Mouse (Mus musculus) heart, embryonic 10.5 days (tissue): ENCODE measurements around the gene Nrip2. TPM values are rescaled to one million over a fixed set of nuclear protein-coding genes. Genes with fewer than 3 reads are reported as not detected.
A peak's percentile ranks its signal among the peaks of the same experiment; 100 is the strongest.

Source experiments
- DNase-seq: peaks from one replicate; pipeline ENCODE4 v3.0.0-alpha.2; 2017; ENCODE audit warnings: low spot score
- H3K27ac ChIP-seq: fragments of 300-500 bp; sonication (generic); 2 replicates; pipeline ENCODE4 v1.5.1; 2016; ENCODE audit warnings: mild to moderate bottlenecking
- H3K27me3 ChIP-seq: fragments of 300-500 bp; sonication (generic); 2 replicates; pipeline ENCODE4 v1.6.1; 2016; ENCODE audit warnings: mild to moderate bottlenecking; ENCODE audit not compliant: poor library complexity, insufficient read depth, severe bottlenecking
- H3K36me3 ChIP-seq: fragments of 300-500 bp; sonication (generic); 2 replicates; pipeline ENCODE4 v1.6.1; 2016; ENCODE audit warnings: mild to moderate bottlenecking, moderate library complexity
- H3K4me1 ChIP-seq: fragments of 300-500 bp; sonication (generic); 2 replicates; pipeline ENCODE4 v1.6.1; 2016; ENCODE audit warnings: mild to moderate bottlenecking
- H3K4me3 ChIP-seq: fragments of 300-500 bp; sonication (generic); 2 replicates; pipeline ENCODE4 v1.5.1; 2016; ENCODE audit warnings: mild to moderate bottlenecking, moderate library complexity
- H3K9me3 ChIP-seq: fragments of 300-500 bp; sonication (generic); 2 replicates; pipeline ENCODE4 v1.6.1; 2016; ENCODE audit warnings: mild to moderate bottlenecking, moderate library complexity
- WGBS: fragments of 180-500 bp; shearing (Covaris S2); methylation state at CpG from one replicate; pipeline ENCODE4 v1.1.7; 2016; 5-methylcytosine and 5-hydroxymethylcytosine counted together
- polyA plus RNA-seq: library from polyadenylated mRNA; unstranded; fragments of >200 nt; fragmentation: Nextera tagmentation; extraction: Ambion mirVana; gene quantifications from 2 replicates; pipeline ENCODE4 v1.2.1, GENCODE M21; 2016

Gene Nrip2
- polyA plus RNA-seq, 1 experiment from 2014 or later = 2.4 TPM

DNA sequence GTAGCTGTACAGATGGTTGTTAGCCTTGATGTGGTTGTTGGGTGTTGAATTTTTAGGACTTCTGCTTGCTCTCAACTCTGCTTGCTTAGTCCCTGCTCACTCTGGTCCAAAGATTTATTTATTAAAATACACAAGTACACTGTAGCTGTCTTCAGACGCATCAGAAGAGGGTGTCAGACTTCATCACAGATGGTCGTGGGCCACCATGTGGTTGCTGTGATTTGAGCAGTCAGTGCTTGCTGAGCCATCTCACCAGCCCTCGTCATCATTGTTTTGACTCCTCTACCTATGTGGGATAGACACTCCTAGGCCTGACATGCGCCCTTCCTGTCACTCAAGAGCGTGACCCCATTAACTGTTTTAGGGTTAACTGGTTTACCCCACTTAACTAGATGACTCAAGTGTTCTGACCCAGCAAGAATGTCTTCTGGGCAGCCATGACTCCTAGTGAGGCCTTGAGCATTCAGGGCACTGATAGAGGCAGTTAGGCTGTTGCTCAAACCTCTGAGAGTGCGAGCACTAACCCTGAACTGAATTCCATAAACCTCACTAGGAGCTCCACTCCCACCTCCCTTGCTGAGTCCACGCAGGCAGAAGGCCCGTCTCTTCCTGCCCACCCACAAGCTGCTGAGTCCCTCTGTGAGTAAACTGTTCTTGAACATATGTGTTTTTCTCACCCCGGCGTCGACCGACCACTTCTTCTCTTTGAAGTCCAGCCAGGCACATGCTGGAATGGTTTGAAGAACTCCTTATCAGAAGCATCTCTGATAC, 56.9 kb downstream of the Nrip2 start:
- no peaks in the 10 kb centered on the region for H3K36me3 ChIP-seq
- WGBS = 78% methylated on average over 12 of the region's 12 CpGs
- DNase-seq = no peak

GRCm38 (mm10) chr6:128457186-128457585, 58.1 kb downstream of the Nrip2 start:
- Histone ChIP-seq H3K4me3 (no peak overlapping the region), H3K9me3 (no peaks in the 10 kb centered on the region), H3K4me1 (no peaks in the 10 kb centered on the region), H3K27ac (no peak overlapping the region), H3K27me3 (no peaks in the 10 kb centered on the region), H3K36me3 (no peaks in the 10 kb centered on the region)
- 80% methylated on average over 5 of the region's 5 CpGs for WGBS
- no peak for DNase-seq

More for the DNA sequence above, 56.9 kb downstream of the Nrip2 start:
- no peak overlapping the region for H3K27ac ChIP-seq
- H3K27me3 ChIP-seq = no peaks in the 10 kb centered on the region
- no peaks in the 10 kb centered on the region for H3K4me1 ChIP-seq
- H3K9me3 ChIP-seq = no peaks in the 10 kb centered on the region
- no peak overlapping the region for H3K4me3 ChIP-seq

DNA sequence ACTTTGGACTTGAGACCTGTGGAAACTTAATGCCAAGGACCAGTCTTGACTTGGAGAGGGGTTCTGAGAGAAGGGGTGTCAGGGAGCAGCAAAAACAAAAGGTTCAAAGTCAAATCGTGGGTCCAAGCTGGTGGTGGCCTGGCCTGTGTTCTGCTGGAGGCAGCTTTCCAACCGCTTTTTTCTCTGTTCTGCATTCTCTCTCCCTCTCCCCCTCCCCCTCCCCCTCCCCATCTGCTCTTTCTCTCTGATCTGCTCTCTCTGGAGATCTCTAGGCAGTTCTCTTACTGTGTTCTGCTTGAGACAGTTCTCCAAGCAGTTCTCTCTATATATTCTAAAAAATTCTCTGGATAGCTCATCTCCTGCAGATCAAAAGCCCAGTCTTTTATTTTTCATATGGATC, 61.2 kb downstream of the Nrip2 start:
- DNase-seq = no peak
- WGBS = 20% methylated on average over 2 of the region's 2 CpGs

DNA sequence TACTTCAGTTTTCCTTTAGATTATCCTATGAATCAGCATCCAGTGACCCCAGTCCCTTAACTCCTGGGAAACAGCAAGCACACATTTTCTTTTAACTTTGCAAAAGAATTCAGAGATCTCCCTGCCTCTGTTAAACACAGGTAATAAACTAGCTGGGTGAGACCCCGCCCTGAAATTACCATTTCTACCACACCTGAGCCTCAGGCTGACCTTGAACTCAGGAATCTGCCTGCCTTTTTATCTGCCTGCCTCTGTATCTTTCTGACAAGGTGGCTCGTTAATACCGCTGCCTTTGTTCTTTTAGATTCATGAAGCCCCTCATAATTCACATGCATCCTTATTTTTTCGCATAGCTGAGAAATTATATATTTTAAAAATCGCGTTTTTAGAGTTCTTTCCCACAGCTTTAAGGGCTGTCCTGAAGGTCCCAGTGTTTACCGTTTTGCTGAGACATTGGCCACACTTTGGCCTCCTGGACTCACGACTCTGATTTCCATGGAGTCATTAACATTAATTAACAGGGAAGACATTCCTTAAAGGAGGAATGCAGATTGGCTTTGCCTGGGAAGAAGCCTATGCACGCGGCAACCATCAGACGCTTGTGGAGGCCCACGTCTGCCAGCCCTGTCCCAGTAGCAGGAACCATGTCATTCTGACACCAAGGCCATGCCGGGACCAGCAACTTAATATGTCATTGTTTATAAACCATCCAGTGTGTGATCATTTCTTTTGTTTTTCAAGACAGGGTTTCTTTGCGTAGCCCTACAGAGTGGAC, 61.8 kb downstream of the Nrip2 start:
- Histone ChIP-seq H3K27ac (no peak overlapping the region), H3K4me3 (no peak overlapping the region), H3K4me1 (no peaks in the 10 kb centered on the region), H3K9me3 (no peaks in the 10 kb centered on the region), H3K27me3 (no peaks in the 10 kb centered on the region), H3K36me3 (no peaks in the 10 kb centered on the region)
- 76% methylated on average over 14 of the region's 14 CpGs for WGBS
- DNase-seq = no peak

More for the DNA sequence above, 61.2 kb downstream of the Nrip2 start:
- Histone ChIP-seq H3K4me1 (no peaks in the 10 kb centered on the region), H3K4me3 (no peak overlapping the region), H3K36me3 (no peaks in the 10 kb centered on the region), H3K27ac (no peak overlapping the region), H3K9me3 (no peaks in the 10 kb centered on the region), H3K27me3 (no peaks in the 10 kb centered on the region)

DNA sequence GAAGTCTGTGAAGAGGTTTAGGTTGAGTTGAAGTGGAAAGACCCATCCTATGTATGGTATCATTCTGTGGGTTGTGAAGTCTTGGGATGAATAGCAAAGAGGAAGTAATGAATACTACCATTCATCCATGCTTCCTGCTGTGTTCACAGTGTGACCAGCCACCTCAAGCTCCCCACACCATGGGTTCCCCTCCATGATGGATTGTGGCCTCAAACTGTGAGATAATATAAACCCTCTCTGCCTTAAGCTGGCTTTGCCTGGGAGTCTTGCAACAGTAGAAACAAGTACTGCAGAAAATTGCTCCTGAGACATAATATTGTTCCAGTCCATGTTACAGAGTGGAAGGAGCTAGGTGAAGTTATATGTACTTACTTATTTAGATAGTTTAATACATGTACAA, 62.5 kb downstream of the Nrip2 start:
- no peaks in the 10 kb centered on the region for H3K4me1 ChIP-seq
- H3K9me3 ChIP-seq = no peaks in the 10 kb centered on the region
- H3K27me3 ChIP-seq = no peaks in the 10 kb centered on the region
- H3K4me3 ChIP-seq = no peak overlapping the region
- no peak overlapping the region for H3K27ac ChIP-seq
- H3K36me3 ChIP-seq = no peaks in the 10 kb centered on the region
- DNase-seq = peak; percentile 52

GRCm38 (mm10) chr6:128464996-128465395, 65.9 kb downstream of the Nrip2 start:
- WGBS = 78% methylated on average over 4 of the region's 4 CpGs
- Histone ChIP-seq H3K36me3 (no peaks in the 10 kb centered on the region), H3K4me3 (no peak overlapping the region), H3K27me3 (no peaks in the 10 kb centered on the region), H3K4me1 (peaks cover 4% of the 10 kb centered on the region; the same call in 1 of the 2 replicates), H3K27ac (no peak overlapping the region), H3K9me3 (no peaks in the 10 kb centered on the region)
- DNase-seq = peak; percentile 66

Other genes with a start within 250 kb of the Nrip2 start
- 4.2 and 4.9 TPM in 2 replicates for gene Tead4, start 98.5 kb upstream of the Nrip2 start, polyA plus RNA-seq
- gene Tulp3, start 43.4 kb upstream of the Nrip2 start, polyA plus RNA-seq = 13.1 and 16.1 TPM in 2 replicates
- gene Rhno1, start 36.4 kb upstream of the Nrip2 start, polyA plus RNA-seq = 97.3 and 121 TPM in 2 replicates
- gene Foxm1, start 36.3 kb upstream of the Nrip2 start, polyA plus RNA-seq = 31.2 and 33.4 TPM in 2 replicates
- 0.29 TPM in 1 of 2 replicates, not detected in the other for gene Tex52, start 23.8 kb upstream of the Nrip2 start, polyA plus RNA-seq
- not detected in 2 replicates for gene Gm44596, start 23.8 kb upstream of the Nrip2 start, polyA plus RNA-seq
- gene Itfg2, start 25.6 kb downstream of the Nrip2 start, polyA plus RNA-seq = 36.9 and 37.1 TPM in 2 replicates
- 362 and 541 TPM in 2 replicates for gene Fkbp4, start 39.4 kb downstream of the Nrip2 start, polyA plus RNA-seq
- 0.15 and 0.57 TPM in 2 replicates for gene Pzp, start 127.4 kb downstream of the Nrip2 start, polyA plus RNA-seq
- 0.20 TPM in 1 of 2 replicates, not detected in the other for gene A2ml1, start 182.3 kb downstream of the Nrip2 start, polyA plus RNA-seq
- not detected in 2 replicates for gene Klrb1a, start 224.2 kb downstream of the Nrip2 start, polyA plus RNA-seq